Mouse (Mus musculus): ENCODE data around the gene Ergic1. TPM values are rescaled to one million over a fixed set of nuclear protein-coding genes. Genes with fewer than 3 reads are reported as not detected.

The Ergic1 gene
- 31.6 TPM for polyA plus RNA-seq (2015; fragmentation: Illumina TruSeq; extraction: RNeasy Lipid Tissue Mini Kit (QIAGEN cat#74804); ENCODE audit: insufficient read depth, low replicate concordance)

DNA sequence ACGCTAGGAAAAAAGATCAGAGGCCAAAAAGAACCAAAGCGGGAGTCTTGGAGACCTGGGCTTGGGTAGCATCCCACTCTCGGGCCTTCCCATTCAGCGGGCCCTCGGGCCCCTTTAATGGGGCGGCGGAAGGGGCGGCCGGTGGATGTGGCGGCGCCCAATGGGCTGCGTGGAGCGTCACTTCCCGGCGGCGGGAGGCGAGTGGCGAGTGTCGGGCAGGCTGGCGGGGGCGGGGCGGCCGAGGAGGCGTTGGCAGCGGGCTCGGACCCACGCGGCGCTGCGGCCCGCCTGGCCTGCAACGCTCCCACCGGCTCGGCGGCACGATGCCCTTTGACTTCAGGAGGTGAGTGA is at the start of gene Ergic1:
Ergic1 (plus strand) TSS at position 200 of the 351 bp plus-strand sequence.

DNA sequence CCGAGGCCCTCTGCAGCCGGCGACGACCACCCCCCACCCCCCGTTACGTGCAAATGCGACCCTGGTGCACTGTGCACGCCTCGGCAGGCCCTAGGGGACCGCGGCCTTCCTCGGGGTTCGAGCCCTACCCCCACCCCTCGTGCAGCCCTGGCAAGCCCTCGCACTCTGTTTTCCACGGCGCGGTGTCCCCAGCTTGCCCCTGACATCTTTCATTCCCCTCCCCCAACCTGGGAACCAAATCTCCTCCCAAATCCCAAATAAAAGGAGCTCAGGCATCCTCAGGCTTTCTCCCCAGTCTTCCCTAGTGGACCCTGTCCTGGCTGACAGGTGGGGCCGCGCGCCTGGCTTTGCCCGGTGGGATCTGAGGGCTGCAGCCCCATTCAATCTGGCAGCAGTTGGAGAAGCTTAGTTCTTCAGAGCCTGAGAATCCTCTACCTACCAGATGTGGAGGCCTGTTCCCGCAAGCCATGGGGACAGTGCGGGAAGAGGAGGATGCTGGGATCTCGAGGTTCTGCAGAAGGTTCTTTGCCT is 427 bp downstream of the Ergic1 start, which contains the start of gene Dusp1:
Dusp1 (minus strand) TSS at position 478 of the 531 bp plus-strand sequence.

DNA sequence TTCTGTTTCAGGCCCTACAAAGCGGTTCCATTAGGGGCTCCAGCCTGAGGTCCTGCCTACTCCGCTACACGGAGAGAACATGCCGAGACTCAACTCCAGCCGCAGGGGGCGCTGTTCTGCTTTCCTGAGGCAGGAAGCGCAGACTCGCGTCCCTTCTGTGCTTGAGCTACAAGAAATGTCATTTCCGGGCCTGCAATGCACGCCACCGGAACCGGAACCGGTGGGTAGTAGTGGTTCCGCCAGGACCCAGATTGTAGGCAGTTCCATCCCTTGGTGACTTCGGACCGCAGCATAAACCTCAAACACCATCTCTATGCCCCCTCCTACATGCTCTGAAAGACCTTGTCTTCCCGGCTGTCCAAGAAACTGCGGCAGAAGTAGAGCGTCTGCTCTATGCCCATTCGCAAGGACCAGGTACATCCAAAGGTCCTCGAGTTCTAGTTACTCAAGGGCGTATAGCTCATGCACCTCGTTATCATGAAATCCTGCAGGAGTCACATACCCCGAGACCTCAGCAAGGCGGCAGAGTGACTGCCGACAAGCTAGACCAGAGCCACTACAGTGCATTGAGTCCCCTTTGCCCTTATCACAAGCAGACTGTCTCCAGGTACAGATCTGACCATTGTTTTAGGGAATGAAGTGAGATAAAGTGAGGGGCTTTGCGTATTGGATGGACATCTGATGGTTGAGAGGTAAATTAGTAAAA is 101.8 kb downstream of the Ergic1 start, which contains the start of gene Atp6v0e:
Atp6v0e (plus strand) TSS at position 254 of the 706 bp plus-strand sequence.

Other genes with a start within 250 kb of the Ergic1 start
- gene Neurl1b, start 146.7 kb upstream of the Ergic1 start, polyA plus RNA-seq (2015; fragmentation: Illumina TruSeq; extraction: RNeasy Lipid Tissue Mini Kit (QIAGEN cat#74804); ENCODE audit: insufficient read depth, low replicate concordance): 2.9 TPM
- gene Dusp1, start 639 bp downstream of the Ergic1 start, polyA plus RNA-seq (2015; fragmentation: Illumina TruSeq; extraction: RNeasy Lipid Tissue Mini Kit (QIAGEN cat#74804); ENCODE audit: insufficient read depth, low replicate concordance): 38.0 TPM
- gene Atp6v0e, start 101.7 kb downstream of the Ergic1 start, polyA plus RNA-seq (2015; fragmentation: Illumina TruSeq; extraction: RNeasy Lipid Tissue Mini Kit (QIAGEN cat#74804); ENCODE audit: insufficient read depth, low replicate concordance): 181 TPM
- gene Crebrf, start 154.2 kb downstream of the Ergic1 start, polyA plus RNA-seq (2015; fragmentation: Illumina TruSeq; extraction: RNeasy Lipid Tissue Mini Kit (QIAGEN cat#74804); ENCODE audit: insufficient read depth, low replicate concordance): 61.7 TPM
- gene Bnip1, start 219.6 kb downstream of the Ergic1 start, polyA plus RNA-seq (2015; fragmentation: Illumina TruSeq; extraction: RNeasy Lipid Tissue Mini Kit (QIAGEN cat#74804); ENCODE audit: insufficient read depth, low replicate concordance): 46.1 TPM